ENCODE assay signal across 16 mouse cellular contexts in genomic region chr12:110757161-110757560, GRCm38 (mm10). TPM values are rescaled to one million over a fixed set of nuclear protein-coding genes. Genes with fewer than 3 reads are reported as not detected.
DNase-seq lines count a peak whose midpoint lies in the region; ATAC-seq lines count a peak whose summit lies in the region.
"Had no signal": no experiment of that assay in that cellular context is flagged by ENCODE, and none has a peak within 500 bp of the region (broad histone marks: within the 10 kb centered on the region; RNA-seq: fewer than 3 reads in every experiment).

No protein-coding gene starts in this region.

- no peaks in the 10 kb centered on the region for H3K36me3 ChIP-seq in intestine, embryonic 16.5 days (ENCODE audit: control insufficient read depth, insufficient read depth, low read length)
- H3K36me3 ChIP-seq in intestine, embryonic 15.5 days: 0 out of 2 replicates have a peak, but pooled peaks cover 4% of the 10 kb centered on the region
- peaks cover 9% of the 10 kb centered on the region; the same call in 1 of the 2 replicates for H3K36me3 ChIP-seq in liver, embryonic 15.5 days (replicated peaks)
- no peaks in the 10 kb centered on the region for H3K36me3 ChIP-seq in forebrain, embryonic 11.5 days (ENCODE audit: control insufficient read depth, insufficient read depth, low read length)

- no peaks in the 10 kb centered on the region for H3K27me3 ChIP-seq in intestine, embryonic 16.5 days (replicated peaks; ENCODE audit: control insufficient read depth, insufficient read depth, low read length)
- no peaks in the 10 kb centered on the region for H3K27me3 ChIP-seq in intestine, embryonic 15.5 days (replicated peaks)
- no peaks in the 10 kb centered on the region for H3K27me3 ChIP-seq in liver, embryonic 15.5 days
- no peaks in the 10 kb centered on the region for H3K27me3 ChIP-seq in forebrain, embryonic 11.5 days (ENCODE audit: control insufficient read depth, insufficient read depth, low read length)
- H3K27me3 ChIP-seq: hindbrain, embryonic 12.5 days had no signal

- peak; percentile 7 for DNase-seq in yolk sac, embryonic 10.5 days (ENCODE audit: low spot score)
- no peak for DNase-seq in forebrain, embryonic 11.5 days (ENCODE audit: low spot score)
- DNase-seq in gastrocnemius, postnatal 4 days (ENCODE audit: low spot score in 2 of 2): no peak
- DNase-seq: cerebellum, postnatal 14 days; gastrocnemius, adult 2 months; lung, adult 2 months; lung, postnatal 4 days; midbrain, embryonic 14.5 days; retina, postnatal 1 day had no signal

- peak; percentile 38; the same call in 1 of the 2 replicates for ATAC-seq in intestine, embryonic 16.5 days
- ATAC-seq in intestine, embryonic 15.5 days: no peak
- peak; percentile 64 for ATAC-seq in erythroblast, adult 5-6 weeks (replicated peaks; ENCODE audit: low FRiP score, poor library complexity, severe bottlenecking)
- ATAC-seq in liver, embryonic 15.5 days (ENCODE audit: insufficient read depth): peak; percentile 61; the same call in 1 of the 2 replicates
- no peak for ATAC-seq in forebrain, embryonic 11.5 days (replicated peaks; ENCODE audit: low FRiP score)
- ATAC-seq: forebrain, embryonic 16.5 days had no signal

- H3K4me3 ChIP-seq in intestine, embryonic 16.5 days (ENCODE audit: low read length): no peak overlapping the region
- H3K4me3 ChIP-seq in intestine, embryonic 15.5 days (replicated peaks): no peak overlapping the region
- no peak overlapping the region for H3K4me3 ChIP-seq in liver, embryonic 15.5 days (replicated peaks)
- H3K4me3 ChIP-seq in forebrain, embryonic 11.5 days (ENCODE audit: low read depth, low read length): no peak overlapping the region
- H3K4me3 ChIP-seq: gastrocnemius, adult 2 months; hindbrain, embryonic 12.5 days; layer of hippocampus, adult 2 months had no signal

- no peak overlapping the region for H3K27ac ChIP-seq in intestine, embryonic 16.5 days (ENCODE audit: low read length)
- H3K27ac ChIP-seq in intestine, embryonic 15.5 days: no peak overlapping the region
- H3K27ac ChIP-seq in liver, embryonic 15.5 days (replicated peaks): peak overlapping the region; percentile 33; the same call in 1 of the 2 replicates
- no peak overlapping the region for H3K27ac ChIP-seq in forebrain, embryonic 11.5 days (ENCODE audit: low read depth, low read length)
- H3K27ac ChIP-seq: gastrocnemius, adult 2 months; hindbrain, embryonic 12.5 days; layer of hippocampus, adult 2 months had no signal

- 58% methylated on average over 3 of the region's 3 CpGs for WGBS in intestine, embryonic 16.5 days
- WGBS in intestine, embryonic 15.5 days: 70% methylated on average over 3 of the region's 3 CpGs
- WGBS in liver, embryonic 15.5 days (ENCODE audit: insufficient replicate concordance): 12% methylated on average over 3 of the region's 3 CpGs
- 93% methylated on average over 3 of the region's 3 CpGs for WGBS in forebrain, embryonic 11.5 days

- H3K9me3 ChIP-seq in intestine, embryonic 16.5 days (ENCODE audit: control insufficient read depth, low read length): no peaks in the 10 kb centered on the region
- no peaks in the 10 kb centered on the region for H3K9me3 ChIP-seq in intestine, embryonic 15.5 days
- H3K9me3 ChIP-seq in liver, embryonic 15.5 days (replicated peaks): no peaks in the 10 kb centered on the region
- H3K9me3 ChIP-seq in forebrain, embryonic 11.5 days (ENCODE audit: control insufficient read depth, low read length): no peaks in the 10 kb centered on the region; the same call in 1 of the 2 replicates
- H3K9me3 ChIP-seq: hindbrain, embryonic 12.5 days had no signal

- H3K4me2 ChIP-seq in intestine, embryonic 16.5 days (ENCODE audit: low read depth, low read length): no peak overlapping the region
- no peak overlapping the region for H3K4me2 ChIP-seq in intestine, embryonic 15.5 days (replicated peaks)
- H3K4me2 ChIP-seq in liver, embryonic 15.5 days: peak overlapping the region; percentile 24; the same call in 1 of the 2 replicates
- H3K4me2 ChIP-seq in forebrain, embryonic 11.5 days (ENCODE audit: low read depth, low read length, severe bottlenecking): no peak overlapping the region
- H3K4me2 ChIP-seq: hindbrain, embryonic 12.5 days had no signal

- no peak overlapping the region for H3K9ac ChIP-seq in intestine, embryonic 16.5 days (ENCODE audit: low read depth, low read length)
- H3K9ac ChIP-seq in intestine, embryonic 15.5 days: no peak overlapping the region
- no peak overlapping the region for H3K9ac ChIP-seq in liver, embryonic 15.5 days
- no peak overlapping the region for H3K9ac ChIP-seq in forebrain, embryonic 11.5 days (ENCODE audit: low read length)
- H3K9ac ChIP-seq: hindbrain, embryonic 12.5 days had no signal

- no peaks in the 10 kb centered on the region for H3K4me1 ChIP-seq in intestine, embryonic 16.5 days (ENCODE audit: control insufficient read depth, insufficient read depth, low read length)
- peaks cover 7% of the 10 kb centered on the region; the same call in 1 of the 2 replicates for H3K4me1 ChIP-seq in intestine, embryonic 15.5 days (replicated peaks)
- peaks cover 29% of the 10 kb centered on the region for H3K4me1 ChIP-seq in liver, embryonic 15.5 days (replicated peaks)
- H3K4me1 ChIP-seq in forebrain, embryonic 11.5 days (replicated peaks; ENCODE audit: control insufficient read depth, insufficient read depth, low read length): no peaks in the 10 kb centered on the region
- H3K4me1 ChIP-seq: hindbrain, embryonic 12.5 days had no signal

RNA-seq across cellular contexts. Expression of gene Wdr20, which starts 19.4 kb away (rescaled TPM):
- 21.1 and 21.7 TPM in 2 replicates for polyA plus RNA-seq in intestine, embryonic 16.5 days (2015; fragmentation: Nextera tagmentation; extraction: Ambion mirVana)
- polyA plus RNA-seq in intestine, embryonic 15.5 days (2015; fragmentation: Nextera tagmentation; extraction: Ambion mirVana): 19.8 and 21.7 TPM in 2 replicates
- total RNA-seq in erythroblast, adult 5-6 weeks (2015; ENCODE audit: low replicate concordance): 8.6 and 11.5 TPM in 2 replicates
- total RNA-seq in erythroblast, adult 5-6 weeks (2017; ENCODE audit: low replicate concordance): 14.8 and 19.4 TPM in 2 replicates
- polyA plus RNA-seq in liver, embryonic 15.5 days (2015; fragmentation: Nextera tagmentation; extraction: Ambion mirVana): 8.6 and 9.1 TPM in 2 replicates
- 25.2 and 30.4 TPM in 2 replicates for polyA plus RNA-seq in forebrain, embryonic 11.5 days (2014; fragmentation: Nextera tagmentation; extraction: Ambion mirVana)
- total RNA-seq in gastrocnemius, postnatal 4 days (2021): 10 to 100 TPM; 24.6 to 34.2 TPM

RNA-seq across cellular contexts. Expression of gene Hsp90aa1, which starts 54.6 kb away (rescaled TPM):
- 679 and 790 TPM in 2 replicates for polyA plus RNA-seq in intestine, embryonic 16.5 days (2015; fragmentation: Nextera tagmentation; extraction: Ambion mirVana)
- 887 and 955 TPM in 2 replicates for polyA plus RNA-seq in intestine, embryonic 15.5 days (2015; fragmentation: Nextera tagmentation; extraction: Ambion mirVana)
- total RNA-seq in erythroblast, adult 5-6 weeks (2015; ENCODE audit: low replicate concordance): 240 and 254 TPM in 2 replicates
- total RNA-seq in erythroblast, adult 5-6 weeks (2017; ENCODE audit: low replicate concordance): 257 and 485 TPM in 2 replicates
- 464 and 536 TPM in 2 replicates for polyA plus RNA-seq in liver, embryonic 15.5 days (2015; fragmentation: Nextera tagmentation; extraction: Ambion mirVana)
- polyA plus RNA-seq in forebrain, embryonic 11.5 days (2014; fragmentation: Nextera tagmentation; extraction: Ambion mirVana): 1,424 and 1,481 TPM in 2 replicates
- 100 to 1,000 TPM; 127 to 147 TPM for total RNA-seq in gastrocnemius, postnatal 4 days (2021)

Comparison
In these comparisons a context has a peak if more than half of its experiments do, and no peak if none do; other contexts are left out.
1. ATAC-seq: peak in intestine, embryonic 16.5 days (single experiment), erythroblast, adult 5-6 weeks (single experiment) and liver, embryonic 15.5 days (single experiment); none in intestine, embryonic 15.5 days (single experiment) and forebrain, embryonic 11.5 days (single experiment).